Mouse (Mus musculus): Measurements from ENCODE around the gene Ahcyl1.
"Not testable (repeated sequence)": the region's sequence is repeated elsewhere in the genome, so short reads cannot be mapped to it uniquely, and the experiment has no call there.

Gene Ahcyl1

GRCm38 (mm10) chr3:107695948-107696881 lies at the start of gene Ahcyl1:
Gene Ahcyl1 (minus strand): TSS chr3:107696560.
- in situ Hi-C loops (cut with MboI; ENCODE audit: unreplicated experiment in 2 of 2), result loop anchor here (5.0 to 25.0 kb wide), 4 partner anchors 166 to 451 kb away; partner anchors contain the start of gene Gnai3 (in 2 of the 2)

- in situ Hi-C loops (cut with MboI; ENCODE audit: unreplicated experiment in 2 of 2), result no loop called here
Observed at GRCm38 (mm10) chr3:107746026-107746425, 49.7 kb upstream of the Ahcyl1 start.

GRCm38 (mm10) chr3:107743650-107744049 lies 47.3 kb upstream of the Ahcyl1 start:
- in situ Hi-C loops (cut with MboI; ENCODE audit: unreplicated experiment in 2 of 2), result no loop called here

- in situ Hi-C loops (cut with MboI; ENCODE audit: unreplicated experiment in 2 of 2), result no loop called here
Observed at GRCm38 (mm10) chr3:107743107-107743506, 46.7 kb upstream of the Ahcyl1 start.

GRCm38 (mm10) chr3:107742071-107742710 lies 45.8 kb upstream of the Ahcyl1 start:
- in situ Hi-C loops (cut with MboI; ENCODE audit: unreplicated experiment in 2 of 2), result no loop called here

- in situ Hi-C loops (cut with MboI; ENCODE audit: unreplicated experiment in 2 of 2), result no loop called here
Observed at GRCm38 (mm10) chr3:107741387-107741786, 45.0 kb upstream of the Ahcyl1 start.

- in situ Hi-C loops (cut with MboI; ENCODE audit: unreplicated experiment in 2 of 2), result no loop called here
Observed at GRCm38 (mm10) chr3:107740578-107741207, 44.3 kb upstream of the Ahcyl1 start.

- in situ Hi-C loops (cut with MboI; ENCODE audit: unreplicated experiment in 2 of 2), result no loop called here
Observed at GRCm38 (mm10) chr3:107739966-107740365, 43.6 kb upstream of the Ahcyl1 start.

GRCm38 (mm10) chr3:107739456-107739855 lies 43.1 kb upstream of the Ahcyl1 start:
- in situ Hi-C loops (cut with MboI; ENCODE audit: unreplicated experiment in 2 of 2), result no loop called here

- in situ Hi-C loops (cut with MboI; ENCODE audit: unreplicated experiment in 2 of 2), result no loop called here
Observed at GRCm38 (mm10) chr3:107738620-107739019, 42.3 kb upstream of the Ahcyl1 start.

- in situ Hi-C loops (cut with MboI; ENCODE audit: unreplicated experiment in 2 of 2), result no loop called here
Observed at GRCm38 (mm10) chr3:107737609-107738190, 41.3 kb upstream of the Ahcyl1 start.

GRCm38 (mm10) chr3:107735620-107736019 lies 39.3 kb upstream of the Ahcyl1 start:
- in situ Hi-C loops (cut with MboI; ENCODE audit: unreplicated experiment in 2 of 2), result not testable (repeated sequence)

- in situ Hi-C loops (cut with MboI; ENCODE audit: unreplicated experiment in 2 of 2), result no loop called here
Observed at GRCm38 (mm10) chr3:107733329-107733728, 37.0 kb upstream of the Ahcyl1 start.

GRCm38 (mm10) chr3:107730236-107730635 lies 33.9 kb upstream of the Ahcyl1 start:
- in situ Hi-C loops (cut with MboI; ENCODE audit: unreplicated experiment in 2 of 2), result no loop called here

- in situ Hi-C loops (cut with MboI; ENCODE audit: unreplicated experiment in 2 of 2), result no loop called here
Observed at GRCm38 (mm10) chr3:107728509-107728908, 32.1 kb upstream of the Ahcyl1 start.

GRCm38 (mm10) chr3:107715971-107716370 lies 19.6 kb upstream of the Ahcyl1 start:
- in situ Hi-C loops (cut with MboI; ENCODE audit: unreplicated experiment in 2 of 2), result no loop called here

GRCm38 (mm10) chr3:107714276-107714933 lies 18.0 kb upstream of the Ahcyl1 start:
- in situ Hi-C loops (cut with MboI; ENCODE audit: unreplicated experiment in 2 of 2), result no loop called here

GRCm38 (mm10) chr3:107712081-107712480 lies 15.7 kb upstream of the Ahcyl1 start:
- in situ Hi-C loops (cut with MboI; ENCODE audit: unreplicated experiment in 2 of 2), result no loop called here

GRCm38 (mm10) chr3:107709156-107709555 lies 12.8 kb upstream of the Ahcyl1 start:
- in situ Hi-C loops (cut with MboI; ENCODE audit: unreplicated experiment in 2 of 2), result no loop called here

GRCm38 (mm10) chr3:107707239-107707638 lies 10.9 kb upstream of the Ahcyl1 start:
- in situ Hi-C loops (cut with MboI; ENCODE audit: unreplicated experiment in 2 of 2), result no loop called here
